Mouse (Mus musculus) right cerebral cortex, postnatal 10 days (tissue): ENCODE measurements around the gene Atp5g1.
A peak's percentile ranks its signal among the peaks of the same experiment; 100 is the strongest.

Experiments
- DNase-seq, 2 experiments: peaks; one replicate each; pipeline ENCODE4 v3.0.0; 2021; ENCODE audit warnings: low spot score in 2 of 2

Atp5g1 gene

DNA sequence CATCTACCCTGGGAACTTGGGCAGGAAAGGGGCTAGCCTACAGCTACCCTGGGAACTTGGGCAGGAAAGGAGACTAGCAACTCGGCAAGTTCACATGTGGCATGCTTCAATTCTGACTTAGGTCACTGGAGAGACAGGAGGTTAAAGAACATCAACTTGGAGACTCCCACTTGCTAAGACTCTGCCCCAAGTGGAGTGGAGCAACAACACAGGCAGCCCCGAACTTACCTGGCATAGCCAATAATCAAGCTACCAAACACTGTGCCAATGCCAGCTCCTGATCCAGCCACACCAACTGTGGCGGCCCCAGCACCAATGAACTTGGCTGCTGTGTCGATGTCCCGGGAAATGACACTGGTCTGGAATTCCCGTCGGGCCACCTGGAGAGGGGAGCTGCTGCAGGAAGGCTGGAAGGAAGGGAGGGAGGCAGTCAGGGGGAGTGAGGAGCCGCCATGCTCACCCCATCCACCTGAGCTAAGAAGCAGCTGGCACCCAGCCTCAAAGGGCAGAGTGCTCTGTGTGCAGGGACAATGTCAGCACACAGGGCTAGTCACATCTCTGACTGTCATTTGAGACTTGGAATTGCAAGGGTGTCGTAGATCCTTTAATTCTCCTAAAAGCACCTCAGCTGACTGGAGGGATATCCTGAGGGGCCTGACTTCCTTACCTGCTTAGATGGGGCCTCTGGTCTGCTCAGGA, 2.0 kb downstream of the Atp5g1 start:
- DNase-seq = no peak

DNA sequence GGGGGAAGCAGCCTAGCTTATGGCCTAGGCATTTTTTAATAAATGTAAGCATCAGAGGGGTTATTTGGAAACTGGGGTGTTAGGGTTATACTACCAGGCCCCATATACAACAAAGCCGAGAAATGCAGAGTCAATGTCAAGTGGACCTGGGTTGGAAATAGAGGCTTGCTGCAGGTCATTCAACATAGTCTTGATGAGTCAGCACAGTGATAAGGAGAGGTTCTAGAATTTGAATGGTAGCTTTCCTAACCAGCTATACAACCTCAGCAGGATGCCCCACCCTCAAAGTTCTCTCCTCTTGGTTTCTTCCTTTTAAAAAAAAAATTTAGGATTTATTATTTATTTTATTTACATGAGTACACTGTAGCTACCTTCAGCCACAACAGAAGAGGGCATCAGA, 4.5 kb downstream of the Atp5g1 start:
- DNase-seq = no peak

DNA sequence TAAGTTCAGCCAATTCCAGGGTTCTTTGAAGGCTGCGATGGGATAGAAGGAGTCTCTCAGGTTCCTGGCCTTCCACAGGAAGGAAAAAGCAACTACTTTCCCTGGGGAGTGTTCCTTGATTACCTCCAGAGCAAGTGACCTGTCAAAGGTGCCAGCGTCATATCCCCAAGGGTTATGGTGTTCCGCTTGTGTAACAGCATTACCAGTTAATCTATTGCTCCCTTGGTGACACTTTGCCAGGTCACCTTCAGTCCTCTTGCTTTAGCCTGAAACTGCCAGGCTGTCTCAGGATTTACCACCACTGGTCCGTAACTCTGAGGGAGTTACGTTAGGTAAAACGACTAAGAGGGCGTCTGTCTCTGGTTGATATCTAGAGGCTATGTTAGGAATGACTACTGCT, 5.1 kb downstream of the Atp5g1 start:
- DNase-seq = no peak

DNA sequence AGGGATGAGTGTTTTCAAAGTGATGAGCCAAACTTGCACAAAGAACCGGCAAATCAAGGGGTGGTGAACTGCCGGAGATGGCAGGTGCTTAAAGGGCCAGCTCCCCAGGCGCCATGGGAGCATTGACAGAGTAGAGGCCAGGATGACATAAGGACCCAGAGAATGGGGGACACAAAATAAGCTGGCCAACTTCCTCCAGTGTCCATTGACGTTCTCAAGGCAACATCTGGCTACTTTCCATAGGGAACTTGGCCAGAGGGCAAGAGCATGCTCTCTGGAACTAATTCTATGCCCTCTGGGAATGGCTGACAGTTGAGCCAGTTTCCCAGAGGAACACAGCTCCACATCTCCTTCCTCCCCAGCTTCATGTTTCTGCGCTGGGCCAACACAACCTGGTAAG, 7.2 kb downstream of the Atp5g1 start:
- DNase-seq = no peak

DNA sequence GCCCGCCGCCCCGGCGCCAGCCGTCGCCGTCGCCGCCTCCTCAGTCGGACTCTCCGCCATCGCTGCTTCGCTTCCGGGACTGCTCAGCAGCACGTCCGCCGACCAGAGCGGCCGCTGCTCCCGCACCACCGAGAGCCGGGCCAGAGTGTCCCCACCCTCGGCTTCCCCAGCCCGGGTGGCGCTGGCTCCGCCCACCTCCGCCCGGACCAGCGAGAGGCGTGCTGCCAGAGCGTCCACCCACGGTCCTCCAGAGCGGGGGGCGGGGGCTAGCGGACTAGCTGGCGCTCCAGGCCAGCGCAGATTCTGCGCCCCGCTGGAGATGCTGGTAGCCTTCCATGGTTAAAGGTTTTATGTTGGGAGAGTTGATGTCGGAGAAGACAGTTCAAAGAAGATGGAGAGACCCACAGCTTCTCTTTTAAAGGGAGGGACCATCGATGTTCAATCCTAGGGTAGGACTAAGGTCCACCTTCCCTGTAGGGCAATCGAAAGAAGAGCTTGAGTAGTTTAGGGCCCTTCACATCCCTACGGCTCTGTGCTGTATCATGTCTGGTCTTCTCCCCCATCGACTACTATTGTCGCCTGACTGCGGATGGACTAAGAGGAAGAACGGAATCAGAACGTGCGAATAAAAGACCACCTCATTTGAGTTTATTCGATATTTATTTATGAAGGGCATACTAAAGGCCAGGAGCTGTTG, 10.1 kb downstream of the Atp5g1 start, which contains the start of gene Ube2z:
Gene Ube2z (minus strand): TSS at position 174 of the 697 bp plus-strand sequence.
- DNase-seq = peak; percentile 98

DNA sequence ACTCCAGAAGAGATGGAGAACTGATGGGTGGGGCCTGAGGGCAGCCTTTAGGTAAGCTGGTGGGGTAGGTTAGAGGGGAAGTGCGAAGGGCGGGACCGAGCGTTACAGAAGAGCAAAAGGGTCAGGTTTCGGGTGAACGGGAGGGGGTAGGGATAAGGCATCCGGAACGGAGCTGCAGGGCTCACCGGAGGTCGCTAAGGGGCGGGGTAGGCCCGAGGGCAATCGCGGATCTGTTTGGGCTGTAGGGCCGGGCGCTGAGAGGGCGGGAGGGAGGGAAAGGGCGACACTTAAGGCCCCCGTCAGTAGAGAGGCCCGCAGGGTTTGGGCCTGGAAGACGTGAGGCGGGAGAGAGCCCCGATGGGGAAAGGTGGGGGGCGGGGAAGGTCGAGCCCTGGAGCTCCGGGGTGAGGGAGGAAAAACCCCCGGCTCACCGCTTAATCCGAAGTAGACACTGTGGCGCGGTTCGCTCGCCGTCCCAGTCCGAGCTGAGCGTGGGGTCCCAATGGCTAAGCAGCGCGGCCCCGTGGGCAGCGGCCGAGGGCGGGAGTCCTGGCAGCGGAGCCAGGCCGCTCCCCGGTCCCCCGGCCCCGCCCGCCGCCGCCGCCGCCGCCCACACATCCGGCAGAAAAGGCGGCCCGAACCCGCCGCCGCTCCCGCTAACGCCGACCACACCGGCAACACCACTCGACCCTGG, 10.8 kb downstream of the Atp5g1 start:
- peak in 1 of 2 experiments; percentile 48 for DNase-seq

DNA sequence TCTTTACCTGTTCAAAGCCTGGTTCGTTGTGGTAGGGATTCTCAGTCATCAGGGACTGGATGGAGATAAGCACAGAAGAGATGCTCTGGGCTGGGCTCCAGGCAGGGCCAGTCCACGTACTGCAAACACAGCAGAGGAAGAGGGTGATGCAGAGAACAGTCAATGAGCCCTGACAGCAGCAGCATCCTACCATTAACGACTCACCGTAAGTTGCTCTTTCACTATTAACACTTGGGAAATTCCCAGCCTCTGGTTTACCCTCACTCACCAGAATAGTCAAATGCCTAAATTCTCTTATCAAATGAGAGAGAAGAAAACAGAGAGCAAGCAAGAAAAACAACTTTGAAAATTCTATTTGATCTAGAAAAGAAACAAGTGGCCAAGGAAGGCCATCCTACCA, 17.2 kb downstream of the Atp5g1 start:
- no peak for DNase-seq

DNA sequence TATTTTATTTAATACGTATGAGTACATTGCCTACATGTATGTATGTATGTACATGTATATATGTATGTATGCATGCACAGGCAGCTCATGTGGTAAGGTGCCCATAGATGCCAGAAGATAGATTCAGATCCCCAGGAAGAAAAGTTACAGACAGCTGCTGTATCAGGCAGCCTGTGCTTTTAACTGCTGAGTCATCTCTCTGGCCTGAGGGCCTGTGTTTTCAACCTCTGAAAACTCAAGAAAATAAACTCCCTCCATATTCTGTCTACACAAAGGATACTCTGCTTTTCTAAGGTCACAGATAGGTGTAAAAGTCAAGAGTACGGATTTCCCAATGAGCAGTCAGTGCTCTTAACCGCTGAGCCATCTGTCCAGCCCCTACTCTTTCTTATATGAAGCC, 24.6 kb downstream of the Atp5g1 start:
- DNase-seq = no peak

DNA sequence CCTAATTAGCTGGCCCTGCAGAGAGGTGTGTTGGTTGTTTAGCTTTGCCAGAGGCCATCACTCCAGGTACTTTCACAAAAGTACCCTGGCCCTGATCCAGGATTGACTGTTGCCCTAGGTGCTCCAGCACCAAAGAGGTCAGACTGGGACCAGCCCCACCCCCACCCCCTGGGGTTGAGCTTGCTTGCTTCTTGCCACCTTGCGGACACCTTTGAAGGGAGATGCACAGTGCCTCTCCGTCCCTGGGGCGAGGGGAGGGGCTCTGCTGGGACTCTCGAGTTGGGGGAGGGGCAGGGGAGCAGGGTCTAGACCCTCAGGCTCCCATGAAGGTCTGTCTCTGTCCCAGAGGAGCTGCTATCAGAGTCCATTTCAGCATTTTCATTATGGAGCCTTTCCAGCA, 25.5 kb downstream of the Atp5g1 start:
- DNase-seq = no peak

DNA sequence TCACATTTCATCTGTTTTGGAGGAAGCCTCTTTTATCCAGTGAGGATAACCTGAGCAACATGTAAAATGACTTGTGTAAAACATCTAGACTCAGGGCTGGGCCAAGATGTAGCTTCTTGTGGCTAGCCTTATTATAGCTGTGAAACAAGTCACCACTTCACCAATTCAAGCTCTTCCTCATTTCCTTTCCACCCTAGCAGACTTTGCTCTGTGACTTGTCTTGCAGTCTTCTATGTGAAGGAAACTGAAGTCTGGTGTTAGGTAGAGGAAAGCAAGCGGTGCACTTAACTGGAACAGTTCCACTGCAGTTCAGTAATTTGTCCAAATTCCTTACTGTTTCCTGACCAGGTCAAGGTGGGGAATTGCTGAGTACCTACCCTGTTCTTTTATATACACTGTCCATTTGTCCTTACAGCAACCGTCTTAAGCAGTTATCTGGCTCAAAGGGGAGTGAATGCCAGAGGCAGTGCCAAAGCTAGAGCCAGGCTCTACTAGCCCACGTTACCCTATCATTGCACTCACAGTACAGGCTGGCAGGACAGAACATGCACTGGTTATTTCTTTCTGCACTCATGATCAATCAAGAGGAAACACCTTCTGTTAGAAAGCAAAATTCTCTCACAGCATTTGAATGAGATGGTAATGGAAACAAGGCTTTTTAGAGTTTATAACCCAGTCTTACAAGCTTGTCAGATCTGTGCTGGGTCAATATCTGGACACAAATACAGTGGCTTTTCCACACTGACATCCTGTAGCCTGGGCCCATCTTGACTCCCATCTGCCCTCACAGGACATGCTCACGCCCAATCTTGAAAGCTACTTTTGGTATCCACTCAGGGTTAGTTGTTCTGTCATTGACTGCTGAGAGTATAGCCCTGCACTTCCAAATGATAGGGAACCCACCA, 27.7 kb downstream of the Atp5g1 start:
- no peak for DNase-seq

DNA sequence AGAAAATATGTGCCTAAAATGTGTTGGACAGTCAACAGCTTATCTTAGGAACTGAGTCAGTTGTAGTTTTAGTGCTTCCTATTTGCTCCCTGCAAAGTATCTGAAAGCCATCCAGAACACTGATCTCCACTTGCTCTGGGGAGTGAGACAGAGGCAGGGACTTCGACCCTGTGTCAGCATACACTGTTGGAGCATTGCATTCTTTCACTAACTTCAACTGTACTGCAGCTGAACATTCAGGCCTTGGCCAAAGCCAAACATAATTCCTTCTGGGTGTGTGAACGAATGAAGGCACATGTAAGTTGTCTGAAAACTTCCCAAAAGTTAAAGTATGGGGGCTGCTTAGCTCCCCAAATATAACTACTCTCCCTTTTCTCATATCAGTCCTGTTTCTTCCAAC, 28.7 kb downstream of the Atp5g1 start:
- no peak for DNase-seq

DNA sequence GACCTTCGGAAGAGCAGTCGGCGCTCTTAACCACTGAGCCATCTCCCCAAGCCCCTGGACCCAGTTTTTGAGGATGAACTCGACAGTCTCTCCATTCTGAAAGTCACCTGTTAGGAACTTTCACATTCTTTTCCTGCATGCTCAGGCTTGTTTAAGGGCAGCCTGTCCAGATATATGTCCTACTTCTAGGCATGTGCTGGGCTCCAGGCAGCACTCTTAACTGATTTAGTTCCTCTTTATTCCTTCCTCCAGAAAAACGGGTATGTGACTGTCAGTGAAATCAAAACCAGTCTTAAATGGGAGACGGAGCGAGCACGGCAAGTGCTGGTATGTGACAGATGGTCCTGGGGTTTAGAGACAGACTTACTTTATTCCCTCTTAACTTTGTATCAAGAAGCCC, 29.4 kb downstream of the Atp5g1 start:
- no peak for DNase-seq

DNA sequence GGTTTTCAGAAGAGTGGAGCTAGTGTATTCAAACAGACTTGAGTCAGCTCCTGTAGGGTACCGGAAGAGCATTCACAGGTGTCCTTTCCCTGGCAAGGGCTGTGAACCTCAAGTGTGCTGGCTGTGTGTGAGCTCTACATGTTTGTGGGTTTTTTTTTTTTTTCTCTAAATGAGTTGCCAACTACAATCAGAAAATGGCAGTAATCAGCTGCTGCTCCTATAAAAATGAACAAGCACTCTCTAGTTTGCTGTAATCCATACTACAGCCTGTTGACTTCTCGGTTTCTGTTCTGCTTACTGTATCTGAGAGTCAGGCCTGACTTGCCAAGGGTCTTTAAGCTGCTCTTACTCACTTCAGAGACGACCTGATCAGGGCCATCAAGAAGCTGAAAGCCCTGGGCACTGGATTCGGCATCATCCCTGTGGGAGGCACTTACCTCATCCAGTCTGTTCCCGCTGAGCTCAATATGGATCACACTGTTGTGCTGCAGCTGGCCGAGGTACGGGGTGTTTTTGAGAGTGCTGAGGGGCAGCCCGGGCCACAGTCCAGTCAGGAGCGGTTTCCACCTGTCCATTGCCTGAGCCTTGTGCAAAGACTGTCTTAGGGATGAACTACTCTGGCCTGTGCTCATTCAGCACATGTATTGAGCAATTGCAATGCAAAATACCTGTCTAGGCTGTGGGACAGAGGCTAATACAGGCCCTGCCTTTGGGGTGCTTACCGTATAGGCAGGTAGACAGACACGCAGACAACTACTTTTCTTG, 30.5 kb downstream of the Atp5g1 start:
- no peak for DNase-seq

DNA sequence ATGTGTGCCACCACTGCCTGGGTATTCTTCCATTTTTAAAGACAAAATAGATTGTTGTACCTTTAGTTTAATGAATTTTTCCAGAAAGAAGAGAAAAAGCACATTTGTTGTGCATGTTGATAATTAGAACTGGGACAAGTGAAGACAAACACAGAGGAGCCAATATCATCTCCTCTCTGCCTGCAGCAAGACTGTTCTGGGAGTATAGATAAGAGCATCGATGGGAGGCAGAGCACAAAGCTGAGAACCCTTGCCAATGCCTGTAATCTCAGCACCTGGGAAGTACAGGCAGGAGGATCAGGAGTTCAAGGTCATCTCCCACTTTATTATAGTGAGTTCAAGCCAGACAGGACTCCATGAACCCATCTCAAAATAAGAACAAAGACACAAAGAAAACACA, 36.9 kb downstream of the Atp5g1 start:
- DNase-seq = no peak

DNA sequence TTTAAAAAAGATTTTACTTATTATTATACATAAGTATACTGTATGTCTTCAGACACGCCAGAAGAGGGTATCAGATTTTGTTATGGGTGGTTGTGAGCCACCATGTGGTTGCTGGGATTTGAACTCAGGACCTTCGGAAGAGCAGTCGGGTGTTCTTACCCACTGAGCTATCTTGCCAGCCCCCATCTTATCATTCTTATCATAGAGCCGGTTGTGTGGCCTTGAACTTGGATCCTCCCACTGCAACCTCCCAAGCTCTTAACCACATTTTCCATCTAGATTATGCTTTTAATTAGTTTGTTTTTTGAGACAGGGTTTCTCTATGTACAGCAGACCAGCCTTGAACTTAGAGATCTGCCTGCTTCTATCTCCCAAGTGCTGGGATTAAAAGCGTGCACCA, 38.0 kb downstream of the Atp5g1 start:
- no peak for DNase-seq

DNA sequence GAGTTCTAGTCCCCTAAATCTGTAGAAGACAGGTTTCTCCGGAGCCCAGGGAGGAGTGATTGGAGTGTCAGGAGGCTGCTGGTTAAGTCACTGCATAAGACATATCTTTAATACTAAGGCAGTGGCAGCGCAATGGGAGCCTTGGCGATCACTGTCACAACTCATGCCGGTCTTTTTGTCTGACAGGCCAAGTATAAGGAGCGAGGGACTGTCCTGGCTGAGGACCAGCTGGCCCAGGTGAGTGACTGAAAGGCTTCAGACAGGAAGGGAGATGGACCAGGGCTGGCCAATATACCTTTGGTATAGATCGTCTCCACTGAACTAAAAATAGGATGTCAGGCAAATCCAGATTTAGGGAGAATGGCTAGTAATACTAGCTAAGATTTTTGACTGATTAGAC, 40.3 kb downstream of the Atp5g1 start:
- peak; percentile 35 to 50 for DNase-seq

DNA sequence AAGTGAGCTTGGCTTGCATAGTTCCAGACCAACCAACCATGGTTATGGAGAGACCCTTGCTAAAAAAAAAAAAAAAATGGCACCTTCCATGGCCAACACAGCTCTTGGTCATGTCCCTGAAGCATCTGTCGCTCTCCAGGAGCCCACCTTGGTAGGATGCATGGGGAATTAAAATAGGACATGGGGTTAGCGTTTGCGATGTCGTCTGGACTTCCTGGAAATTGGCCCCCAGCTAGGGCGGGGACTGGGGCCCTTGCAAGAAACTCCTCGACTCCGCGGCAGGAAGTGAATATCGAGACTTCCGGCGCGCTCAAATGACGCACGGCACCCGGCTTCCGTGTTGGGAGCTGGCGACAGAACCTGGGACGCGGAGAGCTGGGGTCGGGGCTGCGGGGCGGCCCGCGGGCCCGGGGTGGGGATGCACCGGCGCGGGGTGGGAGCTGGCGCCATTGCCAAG, 40.8 kb downstream of the Atp5g1 start, which contains the start of gene Snf8:
Gene Snf8 (plus strand): TSS at position 290 of the 457 bp plus-strand sequence.
- DNase-seq = peak; percentile 97

DNA sequence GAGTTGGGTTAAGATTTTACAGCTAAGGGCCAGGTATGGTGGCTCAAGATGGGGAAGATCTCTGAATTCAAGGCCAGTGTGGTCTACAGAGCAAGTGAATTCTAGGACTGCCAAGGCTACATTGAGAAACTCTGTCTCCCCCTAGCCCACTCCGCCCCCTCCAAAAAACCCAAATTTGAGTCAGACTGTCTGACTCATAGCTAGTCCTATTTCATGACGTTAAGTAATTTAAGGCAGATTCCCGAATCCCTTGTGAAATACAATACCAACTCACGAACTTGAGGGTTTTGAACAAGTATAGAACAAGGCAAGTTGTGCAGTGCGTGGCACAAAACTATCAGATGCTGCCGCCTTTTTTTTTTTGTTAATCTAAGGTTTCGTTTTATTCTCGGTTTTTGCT, 41.4 kb downstream of the Atp5g1 start:
- DNase-seq = no peak

DNA sequence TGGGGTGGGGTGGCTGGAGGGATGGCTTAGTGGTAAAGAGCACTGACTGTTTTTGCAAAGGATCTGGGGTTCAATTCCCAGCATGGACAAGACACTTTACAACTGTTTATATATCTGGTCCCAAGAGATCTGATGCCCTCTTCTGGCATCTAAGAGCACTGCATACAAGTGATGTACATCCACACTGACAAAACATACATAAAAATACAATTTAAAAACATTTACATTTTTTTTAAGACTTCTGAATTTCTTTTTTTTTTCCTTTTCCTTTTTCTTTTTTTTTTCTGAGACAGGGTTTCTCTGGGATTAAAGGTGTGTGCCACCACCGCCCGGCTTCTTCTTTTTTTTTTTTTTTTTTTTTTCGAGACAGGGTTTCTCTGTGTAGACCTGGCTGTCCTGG, 42.2 kb downstream of the Atp5g1 start:
- no peak for DNase-seq

DNA sequence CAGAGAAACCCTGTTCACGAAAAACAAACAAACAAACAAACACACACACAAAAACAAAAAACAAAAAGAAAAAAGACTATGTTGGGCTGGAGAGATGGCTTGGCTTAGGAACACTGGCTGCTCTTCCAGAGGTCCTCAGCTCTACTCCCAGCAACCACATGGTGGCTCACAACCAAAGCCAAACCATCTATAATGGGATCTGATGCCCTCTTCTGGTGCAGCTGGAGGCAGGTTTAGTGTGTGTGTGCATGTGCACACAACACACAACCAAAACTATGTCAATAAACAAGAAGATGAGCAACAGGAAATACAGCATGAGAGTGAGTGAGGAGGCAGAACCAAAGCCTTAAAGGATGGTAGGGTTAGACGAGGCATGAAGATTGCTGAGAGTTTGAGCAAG, 43.8 kb downstream of the Atp5g1 start:
- DNase-seq = no peak

DNA sequence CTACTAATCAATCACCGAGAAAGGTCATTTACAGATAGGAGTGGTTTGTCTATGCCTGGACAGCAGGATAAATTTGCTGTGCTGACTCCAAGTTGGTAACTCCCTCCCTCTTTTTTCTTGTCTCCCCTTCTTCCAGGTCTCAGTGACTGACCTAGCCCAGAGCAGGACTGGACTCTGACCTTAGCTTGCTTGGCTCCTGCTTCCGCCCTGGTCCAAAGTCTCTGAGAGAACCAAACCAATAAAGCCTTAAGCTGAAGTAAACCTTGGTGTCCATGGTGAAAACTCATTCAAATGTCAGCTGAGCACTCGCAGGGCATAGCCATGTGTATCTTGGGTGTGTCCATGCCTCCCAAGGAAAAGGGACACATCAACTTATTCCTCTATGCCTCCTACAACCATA, 44.9 kb downstream of the Atp5g1 start:
- DNase-seq = no peak
